In the genomic region with DNA sequence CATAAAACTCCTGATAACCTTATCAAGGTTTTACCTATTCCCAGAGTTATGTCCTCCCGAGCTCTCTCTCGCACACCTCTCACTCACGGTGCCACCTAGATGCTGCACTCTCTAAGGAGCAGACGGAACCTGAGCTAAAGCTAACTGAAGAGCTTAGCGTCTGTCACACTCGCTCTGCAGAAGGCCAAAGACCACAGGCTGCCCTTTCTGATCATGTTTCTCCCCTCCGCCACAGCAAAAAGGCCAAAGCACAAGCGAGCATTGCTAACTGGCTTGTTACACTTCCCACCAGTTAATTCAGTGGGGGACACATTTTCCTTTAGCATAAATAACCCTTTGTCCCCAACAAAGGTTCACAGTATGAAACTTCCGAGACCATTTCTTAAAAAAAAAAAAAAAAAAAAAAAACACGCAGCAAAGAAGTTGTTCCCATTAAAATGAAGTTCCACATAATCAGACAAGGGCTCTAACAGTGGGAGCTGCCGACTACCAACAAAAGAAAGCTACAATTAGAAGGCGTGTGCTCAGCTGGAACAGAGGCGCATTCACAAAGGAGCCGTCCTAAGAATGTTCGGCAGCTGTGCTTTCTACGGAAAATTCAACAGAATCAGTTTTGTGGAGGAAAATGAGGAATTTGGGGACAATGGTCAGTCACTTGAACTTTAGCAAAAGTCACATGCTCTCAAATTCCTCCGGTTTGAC, we compare ENCODE assay signal across 12 mouse cellular contexts. TPM values are rescaled to one million over a fixed set of nuclear protein-coding genes. Genes with fewer than 3 reads are reported as not detected.
DNase-seq lines count a peak whose midpoint lies in the region; ATAC-seq lines count a peak whose summit lies in the region.
"Had no signal": no experiment of that assay in that cellular context is flagged by ENCODE, and none has a peak within 500 bp of the region (broad histone marks: within the 10 kb centered on the region; RNA-seq: fewer than 3 reads in every experiment).

No protein-coding gene starts in this region.

- no peak overlapping the region for H3K9ac ChIP-seq in midbrain, embryonic 14.5 days (replicated peaks; ENCODE audit: low read length)
- H3K9ac ChIP-seq: intestine, embryonic 15.5 days had no signal

- no peak; the same call in 1 of the 2 replicates for ATAC-seq in midbrain, embryonic 14.5 days (ENCODE audit: low FRiP score, low TSS enrichment)
- ATAC-seq: intestine, embryonic 15.5 days had no signal

- peaks cover 82% of the 10 kb centered on the region for H3K27me3 ChIP-seq in hindbrain, embryonic 10.5 days (ENCODE audit: insufficient read depth, poor library complexity, severe bottlenecking)
- H3K27me3 ChIP-seq in midbrain, embryonic 14.5 days (ENCODE audit: control insufficient read depth, insufficient read depth, low read length): peaks cover 56% of the 10 kb centered on the region
- H3K27me3 ChIP-seq: intestine, embryonic 15.5 days had no signal

- H3K4me3 ChIP-seq in hindbrain, embryonic 10.5 days: peak overlapping the region; percentile 29
- H3K4me3 ChIP-seq in midbrain, embryonic 14.5 days (replicated peaks; ENCODE audit: low read depth, low read length): peak overlapping the region; percentile 20; the same call in 1 of the 2 replicates
- H3K4me3 ChIP-seq: intestine, embryonic 15.5 days had no signal

- peak overlapping the region; percentile 46 for H3K4me2 ChIP-seq in midbrain, embryonic 14.5 days (ENCODE audit: low read length)
- H3K4me2 ChIP-seq: intestine, embryonic 15.5 days had no signal

- no peaks in the 10 kb centered on the region for H3K9me3 ChIP-seq in hindbrain, embryonic 10.5 days
- no peaks in the 10 kb centered on the region for H3K9me3 ChIP-seq in midbrain, embryonic 14.5 days (ENCODE audit: control insufficient read depth, low read length)
- H3K9me3 ChIP-seq: intestine, embryonic 15.5 days had no signal

- peak overlapping the region; percentile 53; the same call in 1 of the 2 replicates for H3K27ac ChIP-seq in hindbrain, embryonic 10.5 days
- H3K27ac ChIP-seq in midbrain, embryonic 14.5 days (replicated peaks; ENCODE audit: low read depth, low read length): no peak overlapping the region
- H3K27ac ChIP-seq: intestine, embryonic 15.5 days had no signal

- WGBS in hindbrain, embryonic 10.5 days: 21% methylated on average over 17 of the region's 17 CpGs
- WGBS in midbrain, embryonic 14.5 days: 4% methylated on average over 17 of the region's 17 CpGs

- H3K36me3 ChIP-seq in hindbrain, embryonic 10.5 days: peaks cover 16% of the 10 kb centered on the region; the same call in 1 of the 2 replicates
- H3K36me3 ChIP-seq in midbrain, embryonic 14.5 days (ENCODE audit: control insufficient read depth, insufficient read depth, low read length): no peaks in the 10 kb centered on the region

- peaks cover 38% of the 10 kb centered on the region for H3K4me1 ChIP-seq in hindbrain, embryonic 10.5 days (replicated peaks)
- 0 out of 2 replicates have a peak, but pooled peaks cover 4% of the 10 kb centered on the region for H3K4me1 ChIP-seq in midbrain, embryonic 14.5 days (ENCODE audit: control insufficient read depth, insufficient read depth, low read length)
- H3K4me1 ChIP-seq: intestine, embryonic 15.5 days had no signal

- DNase-seq in Muller cell, postnatal 12 days (ENCODE audit: inconsistent ontology term): peak; percentile 86
- peak; percentile 36 for DNase-seq in embryo, embryonic 9.5 days (ENCODE audit: extremely low spot score)
- peak; percentile 45 for DNase-seq in hindbrain, embryonic 10.5 days (ENCODE audit: low spot score)
- peak; percentile 65 for DNase-seq in midbrain, embryonic 14.5 days
- no peak for DNase-seq in adrenal gland, postnatal 25 days
- DNase-seq in left cerebral cortex, adult 8-10 months (ENCODE audit: low spot score in 2 of 2): no peak
- DNase-seq in kidney, adult 18-20 months: no peak
- DNase-seq in spleen, postnatal 14 days (ENCODE audit: low spot score in 2 of 2): no peak
- DNase-seq: left cerebral cortex, postnatal 4 days; lung, adult 2 months; spleen, adult 18-20 months had no signal

RNA-seq across cellular contexts. Expression of a gene that starts 9.1 kb away (rescaled TPM):
- 9.7 and 15.7 TPM in 2 replicates for polyA plus RNA-seq in hindbrain, embryonic 10.5 days (2016; fragmentation: Nextera tagmentation; extraction: Ambion mirVana)
- polyA plus RNA-seq in midbrain, embryonic 14.5 days (2014; fragmentation: Nextera tagmentation; extraction: Ambion mirVana): 3.6 and 6.0 TPM in 2 replicates
- total RNA-seq in adrenal gland, postnatal 25 days (2021): 4.5 and 8.0 TPM in 2 replicates
- total RNA-seq in left cerebral cortex, adult 8-10 months (2022): 1 to 10 TPM; 2.1 to 5.1 (median 3.7) TPM

Comparison
In these comparisons a context has a peak if more than half of its experiments do, and no peak if none do; other contexts are left out.
1. DNase-seq: peak in Muller cell, postnatal 12 days (single experiment), embryo, embryonic 9.5 days (single experiment), hindbrain, embryonic 10.5 days (single experiment) and midbrain, embryonic 14.5 days (single experiment); none in adrenal gland, postnatal 25 days (single experiment), left cerebral cortex, adult 8-10 months (0 of 2), kidney, adult 18-20 months (single experiment) and spleen, postnatal 14 days (0 of 2).